In the genomic region with DNA sequence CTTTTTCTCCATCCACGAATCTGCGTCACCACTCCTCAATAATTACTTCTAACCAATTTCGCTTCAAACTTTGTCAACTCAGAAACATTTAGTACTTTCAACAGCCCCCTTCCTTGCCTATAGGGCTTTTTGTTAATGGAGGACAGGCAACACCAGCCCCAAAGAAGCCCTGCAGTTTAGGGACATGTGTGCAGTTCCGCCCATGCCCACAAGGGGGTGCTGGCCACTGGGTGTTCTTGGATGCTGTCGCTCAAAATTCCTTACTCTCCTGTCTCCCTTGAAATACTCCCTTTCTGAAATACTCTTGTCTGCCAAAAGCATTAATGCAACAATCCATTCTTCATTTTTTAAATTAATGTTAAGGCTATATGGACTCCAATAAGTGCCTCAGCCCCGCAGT, we compare ENCODE assay signal across 8 mouse cellular contexts.
DNase-seq lines count a peak whose midpoint lies in the region; ATAC-seq and TF ChIP-seq lines count a peak whose summit lies in the region.

No protein-coding gene starts in this region.

- WGBS in hindbrain, embryonic 10.5 days: 75% methylated on average over 6 of the region's 6 CpGs
- WGBS in hindbrain, embryonic 13.5 days: 78% methylated on average over 6 of the region's 6 CpGs

- no peak for ATAC-seq in hindbrain, embryonic 13.5 days (ENCODE audit: low FRiP score)
- ATAC-seq in common myeloid progenitor, adult 5-6 weeks (replicated peaks; ENCODE audit: low read depth, poor library complexity, severe bottlenecking): peak; percentile 78

- TF ChIP-seq CTCF in testis, adult 2 months (IDR thresholded peaks at IDR 0.05; ENCODE audit: control insufficient read depth, insufficient read depth, insufficient replicate concordance, low read depth, low read length): peak; percentile 97

- peaks cover 13% of the 10 kb centered on the region for H3K4me1 ChIP-seq in hindbrain, embryonic 10.5 days (replicated peaks)
- H3K4me1 ChIP-seq in hindbrain, embryonic 13.5 days (replicated peaks): peaks cover 9% of the 10 kb centered on the region; the same call in 1 of the 2 replicates
- H3K4me1 ChIP-seq in testis, adult 2 months (ENCODE audit: control insufficient read depth, insufficient read depth, low read length): peaks cover 4% of the 10 kb centered on the region; the same call in 1 of the 2 replicates

- no peaks in the 10 kb centered on the region for H3K36me3 ChIP-seq in hindbrain, embryonic 10.5 days
- H3K36me3 ChIP-seq in hindbrain, embryonic 13.5 days: no peaks in the 10 kb centered on the region
- H3K36me3 ChIP-seq in testis, adult 2 months (ENCODE audit: control insufficient read depth, insufficient read depth, low read length): no peaks in the 10 kb centered on the region

- H3K4me3 ChIP-seq in hindbrain, embryonic 10.5 days: no peak overlapping the region
- no peak overlapping the region for H3K4me3 ChIP-seq in hindbrain, embryonic 13.5 days
- H3K4me3 ChIP-seq in testis, adult 2 months (ENCODE audit: control insufficient read depth, low read depth, low read length): peak overlapping the region; percentile 25

- no peak overlapping the region for H3K9ac ChIP-seq in hindbrain, embryonic 13.5 days

- no peaks in the 10 kb centered on the region for H3K27me3 ChIP-seq in hindbrain, embryonic 10.5 days (ENCODE audit: insufficient read depth, poor library complexity, severe bottlenecking)
- H3K27me3 ChIP-seq in hindbrain, embryonic 13.5 days: no peaks in the 10 kb centered on the region
- H3K27me3 ChIP-seq in testis, adult 2 months (ENCODE audit: control insufficient read depth, insufficient read depth, low read length): no peaks in the 10 kb centered on the region

- H3K9me3 ChIP-seq in hindbrain, embryonic 10.5 days: no peaks in the 10 kb centered on the region
- H3K9me3 ChIP-seq in hindbrain, embryonic 13.5 days: no peaks in the 10 kb centered on the region

- DNase-seq in hindbrain, embryonic 10.5 days (ENCODE audit: low spot score): peak; percentile 65
- DNase-seq in B cell, adult 2 months: peak; percentile 73 to 78
- DNase-seq in T-cell, adult 2 months (ENCODE audit: low spot score): peak; percentile 36
- peak; percentile 72 for DNase-seq in induced T-regulatory cell, adult 2 months (ENCODE audit: low read depth)
- DNase-seq in lung, postnatal 14 days: peak; percentile 63

- no peak for TF ChIP-seq POLR2A in testis, adult 2 months (IDR thresholded peaks at IDR 0.05; ENCODE audit: control insufficient read depth, low read depth, low read length)

- no peak overlapping the region for H3K4me2 ChIP-seq in hindbrain, embryonic 13.5 days

- no peak overlapping the region for H3K27ac ChIP-seq in hindbrain, embryonic 10.5 days
- no peak overlapping the region for H3K27ac ChIP-seq in hindbrain, embryonic 13.5 days
- H3K27ac ChIP-seq in testis, adult 2 months (ENCODE audit: control insufficient read depth, insufficient read depth, low read depth, low read length): peak overlapping the region; percentile 70; the same call in 1 of the 2 replicates
